Mouse (Mus musculus): ENCODE results near the gene Clpp. TPM values are rescaled to one million over a fixed set of nuclear protein-coding genes. Genes with fewer than 3 reads are reported as not detected.

Gene Clpp
- total RNA-seq, 1 experiment from 2014 or later = 73.8 TPM

DNA sequence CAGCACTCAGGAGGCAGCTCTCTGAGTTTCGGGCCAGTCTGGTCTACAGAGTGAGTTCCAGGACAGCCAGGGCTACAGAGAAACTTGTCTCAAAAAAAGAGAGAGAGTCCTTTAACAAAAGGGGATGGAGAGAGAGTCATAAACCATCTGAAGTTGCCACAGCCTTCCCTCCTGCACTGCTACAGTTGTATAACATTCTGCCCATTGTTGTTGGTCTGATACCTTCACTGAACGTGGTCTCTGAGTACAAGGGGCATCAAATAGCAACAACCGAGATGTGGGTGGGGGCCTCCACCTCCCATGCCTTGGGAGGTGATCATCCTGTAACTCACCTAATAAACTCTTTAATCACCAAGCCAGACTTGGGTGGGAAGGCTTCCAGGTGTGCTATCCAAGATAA is 4.4 kb upstream of the Clpp start:
- ATAC-seq (replicated peaks; ENCODE audit: low read depth, poor library complexity, severe bottlenecking) = no peak

DNA sequence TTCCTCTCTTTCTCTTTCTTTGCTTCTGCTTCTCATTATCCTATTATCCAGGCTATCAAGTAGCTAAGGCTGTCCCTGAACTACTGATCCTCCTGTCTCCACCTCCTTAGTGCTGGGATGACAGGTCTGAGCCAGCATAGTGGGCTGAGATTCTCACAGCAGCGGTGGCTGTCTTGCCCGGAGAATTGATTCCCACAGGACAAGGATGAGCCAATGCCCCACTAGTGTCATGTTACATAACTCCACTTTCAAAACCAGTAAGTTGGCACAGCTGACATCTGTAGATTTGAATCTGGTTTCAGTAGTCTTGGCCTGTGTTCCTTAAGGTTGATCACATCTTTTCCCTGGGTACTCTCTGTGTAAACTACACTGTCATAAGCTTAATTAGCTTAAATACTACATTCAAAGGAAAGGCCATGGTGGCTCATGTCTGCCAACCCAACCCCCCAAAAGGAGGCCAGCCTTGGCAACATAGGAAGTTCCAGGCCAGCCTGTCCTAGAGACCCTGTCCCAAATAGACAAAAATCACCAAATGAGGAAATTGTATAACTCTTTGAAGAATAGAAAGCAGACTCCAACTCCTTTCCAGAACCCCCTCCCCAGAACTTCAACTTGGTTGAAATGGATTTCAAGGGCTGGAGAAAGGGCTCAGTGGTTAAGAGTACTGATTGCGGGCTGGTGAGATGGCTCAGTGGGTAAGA is 3.9 kb upstream of the Clpp start:
- no peak for ATAC-seq (replicated peaks; ENCODE audit: low read depth, poor library complexity, severe bottlenecking)

DNA sequence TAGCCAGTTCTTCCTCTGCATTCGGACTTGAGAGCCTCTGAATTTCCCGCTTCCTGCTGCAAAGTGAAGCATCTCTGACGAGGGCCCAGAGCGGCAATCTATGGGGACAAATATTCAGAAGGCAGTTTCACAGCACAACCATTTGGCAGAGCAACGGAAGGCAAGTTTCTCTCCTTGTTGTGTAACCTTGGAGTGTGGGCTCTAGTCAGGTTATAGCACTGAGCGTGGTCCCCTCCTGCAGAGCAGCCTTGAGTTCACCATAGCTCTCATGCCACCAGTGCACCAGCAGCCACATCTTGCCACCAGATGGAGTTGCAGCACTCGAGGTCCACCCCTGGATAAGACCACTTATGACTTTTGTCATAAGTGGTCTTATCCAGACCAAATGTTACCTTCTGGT is 1.7 kb upstream of the Clpp start:
- ATAC-seq (replicated peaks; ENCODE audit: low read depth, poor library complexity, severe bottlenecking) = no peak

DNA sequence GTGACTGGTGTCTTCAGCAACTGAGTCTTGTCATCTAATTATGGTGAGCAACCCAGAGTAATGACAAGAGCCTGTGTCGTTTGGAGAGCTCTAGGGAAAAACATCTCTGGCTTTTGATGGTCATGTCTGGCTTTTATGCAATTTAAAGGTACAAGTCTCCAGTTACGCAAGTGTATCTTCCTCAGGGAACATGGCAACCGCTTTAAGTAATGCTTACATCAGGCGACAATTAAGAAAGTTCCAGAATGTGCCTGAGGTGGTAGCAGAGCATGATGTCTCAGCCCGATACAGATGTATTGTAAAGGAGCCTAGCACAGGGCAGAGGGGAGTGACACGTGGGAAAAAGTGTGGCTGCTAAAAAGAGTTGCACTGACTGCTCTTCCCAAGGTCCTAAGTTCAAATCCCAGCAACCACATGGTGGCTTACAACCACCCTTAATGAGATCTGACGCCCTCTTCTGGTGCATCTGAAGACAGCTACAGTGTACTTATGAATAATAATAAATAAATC is 1.1 kb upstream of the Clpp start:
- ATAC-seq (replicated peaks; ENCODE audit: low read depth, poor library complexity, severe bottlenecking) = no peak

DNA sequence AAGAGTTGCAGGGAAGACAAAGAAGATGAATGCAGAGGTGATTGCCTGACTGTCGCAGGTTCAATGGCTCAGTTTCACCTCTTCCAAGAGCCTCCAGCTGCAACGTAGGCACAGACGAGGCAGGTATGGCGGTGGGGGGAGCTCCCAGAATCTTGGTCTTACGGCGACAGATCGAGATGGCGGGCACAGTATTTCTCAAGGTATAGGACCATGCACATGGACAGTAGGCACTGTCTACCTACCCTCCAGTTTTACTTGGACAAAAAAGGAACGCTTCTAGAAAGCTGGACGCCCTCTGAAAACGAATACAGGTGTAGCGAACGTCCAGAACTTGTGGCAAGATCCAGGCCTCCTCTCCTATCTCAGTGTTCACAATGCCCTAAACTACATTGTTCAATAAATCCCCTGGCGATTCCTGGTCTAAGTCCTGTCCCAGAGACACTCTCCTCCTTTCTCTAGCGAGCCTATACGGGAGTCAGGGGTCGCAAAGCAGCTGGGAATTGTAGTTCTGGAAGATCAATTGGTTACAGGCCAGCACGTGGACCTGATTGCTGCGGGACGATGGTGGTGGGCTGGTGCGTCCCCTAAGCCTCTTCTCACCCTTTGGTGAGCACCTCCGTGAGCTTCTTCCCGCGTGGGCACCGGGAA is 514 bp upstream of the Clpp start:
- ATAC-seq (replicated peaks; ENCODE audit: low read depth, poor library complexity, severe bottlenecking) = peak; percentile 79

DNA sequence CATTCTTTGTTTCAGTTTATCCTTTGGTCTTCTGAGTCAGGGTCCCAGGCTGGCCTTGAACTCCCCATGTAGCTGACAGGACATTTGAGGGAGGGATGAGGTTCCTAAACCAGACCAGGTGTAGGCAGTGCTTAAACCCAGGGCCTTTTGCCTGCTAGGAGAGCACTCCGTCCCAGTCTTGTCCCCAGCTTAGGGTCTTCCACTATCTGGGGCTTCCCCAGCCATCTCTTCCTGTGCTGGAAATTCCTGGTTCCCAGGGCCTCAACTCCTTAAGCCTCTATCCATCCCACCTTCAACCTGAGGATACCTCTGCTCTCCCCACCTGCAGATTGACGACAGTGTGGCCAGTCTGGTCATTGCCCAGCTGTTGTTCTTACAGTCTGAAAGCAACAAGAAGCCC is 861 bp downstream of the Clpp start:
- ATAC-seq (replicated peaks; ENCODE audit: low read depth, poor library complexity, severe bottlenecking) = no peak

DNA sequence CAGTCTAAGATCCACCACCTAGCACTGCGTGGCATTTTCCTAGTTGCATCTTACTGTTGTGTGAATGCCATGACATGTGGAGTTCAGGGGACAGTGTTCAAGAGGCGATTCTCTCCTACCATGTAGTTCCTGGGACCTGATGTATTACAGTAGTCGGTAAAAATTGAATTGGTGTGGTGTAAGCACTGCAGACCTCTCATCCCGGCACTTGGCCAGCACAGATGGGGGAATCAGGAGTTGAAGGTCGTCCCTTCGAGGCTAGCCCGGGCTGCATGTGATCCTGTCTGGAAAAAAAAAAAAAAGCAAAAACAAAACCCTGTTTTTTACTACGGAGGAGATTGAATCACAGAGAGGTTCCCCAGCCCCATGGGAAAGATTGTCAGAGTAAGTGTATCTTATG is 4.9 kb downstream of the Clpp start:
- no peak for ATAC-seq (replicated peaks; ENCODE audit: low read depth, poor library complexity, severe bottlenecking)

DNA sequence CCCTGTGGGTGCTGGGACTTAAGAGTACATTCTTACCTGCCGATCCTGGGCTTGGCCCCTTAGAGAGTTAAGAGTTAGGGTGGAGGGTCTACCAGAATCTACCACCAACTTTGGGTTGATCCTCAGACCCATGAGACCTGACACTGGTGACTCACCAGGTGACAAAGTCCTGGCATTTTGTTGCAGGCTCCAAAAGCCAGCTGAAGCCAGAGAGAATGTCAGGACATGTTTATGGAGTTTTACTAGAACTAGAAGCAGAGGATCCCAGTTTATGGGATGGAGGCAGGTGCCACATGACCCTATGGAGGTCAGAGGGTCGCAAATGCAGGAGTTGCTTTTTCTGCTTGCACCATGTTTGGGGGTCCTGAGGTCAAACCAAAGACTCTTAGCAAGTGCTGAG is 6.4 kb downstream of the Clpp start:
- ATAC-seq (replicated peaks; ENCODE audit: low read depth, poor library complexity, severe bottlenecking) = no peak

DNA sequence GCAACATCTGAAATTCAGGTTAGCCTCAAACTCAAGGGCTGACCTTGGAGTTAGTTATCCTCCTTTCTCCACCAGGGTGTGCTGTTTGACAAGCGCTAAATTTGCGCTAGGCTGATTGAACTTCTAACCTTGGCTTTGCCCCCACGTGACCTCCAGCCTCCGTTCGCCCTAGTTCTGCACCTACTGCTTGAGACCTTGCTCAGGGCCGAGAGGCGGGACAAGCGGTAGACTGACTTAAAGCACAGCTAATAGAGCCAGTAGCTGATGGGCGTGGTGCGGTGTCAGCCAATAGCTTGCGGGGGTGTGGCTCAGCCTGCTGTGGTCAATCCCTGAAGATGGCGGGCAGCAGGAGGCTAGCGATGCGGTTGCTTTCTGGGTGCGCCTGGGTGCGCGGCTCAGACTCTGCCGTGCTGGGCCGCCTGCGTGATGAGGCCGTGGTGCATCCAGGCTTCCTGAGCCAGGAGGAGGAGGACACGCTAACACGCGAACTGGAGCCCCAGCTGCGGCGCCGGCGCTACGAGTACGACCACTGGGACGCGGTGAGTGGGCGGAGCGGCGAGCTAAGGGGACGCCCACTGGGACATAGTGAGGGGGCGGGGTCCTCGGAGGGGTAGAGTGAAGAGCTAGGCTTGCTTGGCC is 7.0 kb downstream of the Clpp start, which contains the start of gene Alkbh7:
TSS of gene Alkbh7 (plus strand) at position 311 of the 639 bp plus-strand sequence.
- ATAC-seq (replicated peaks; ENCODE audit: low read depth, poor library complexity, severe bottlenecking) = peak; percentile 98

DNA sequence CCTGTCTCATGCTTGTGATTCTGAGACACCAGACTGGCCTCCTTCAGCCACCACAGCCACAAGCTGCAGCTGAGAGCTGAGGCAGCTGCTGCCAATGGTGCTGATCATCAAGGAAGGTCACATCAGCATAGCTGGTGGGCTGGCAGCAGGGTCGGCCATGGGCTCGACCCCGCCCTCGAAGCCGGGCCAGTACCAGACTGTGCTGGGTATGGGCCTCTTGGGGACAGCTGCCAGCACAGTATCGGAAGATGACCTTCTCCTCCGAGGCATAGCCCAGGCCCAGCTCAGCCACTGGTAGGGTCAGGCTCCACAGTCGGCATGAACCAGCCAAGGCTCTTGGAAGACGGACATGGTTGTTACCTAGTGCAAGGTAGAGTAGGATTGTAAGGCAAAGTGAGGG is 9.3 kb downstream of the Clpp start:
- ATAC-seq (replicated peaks; ENCODE audit: low read depth, poor library complexity, severe bottlenecking) = no peak

DNA sequence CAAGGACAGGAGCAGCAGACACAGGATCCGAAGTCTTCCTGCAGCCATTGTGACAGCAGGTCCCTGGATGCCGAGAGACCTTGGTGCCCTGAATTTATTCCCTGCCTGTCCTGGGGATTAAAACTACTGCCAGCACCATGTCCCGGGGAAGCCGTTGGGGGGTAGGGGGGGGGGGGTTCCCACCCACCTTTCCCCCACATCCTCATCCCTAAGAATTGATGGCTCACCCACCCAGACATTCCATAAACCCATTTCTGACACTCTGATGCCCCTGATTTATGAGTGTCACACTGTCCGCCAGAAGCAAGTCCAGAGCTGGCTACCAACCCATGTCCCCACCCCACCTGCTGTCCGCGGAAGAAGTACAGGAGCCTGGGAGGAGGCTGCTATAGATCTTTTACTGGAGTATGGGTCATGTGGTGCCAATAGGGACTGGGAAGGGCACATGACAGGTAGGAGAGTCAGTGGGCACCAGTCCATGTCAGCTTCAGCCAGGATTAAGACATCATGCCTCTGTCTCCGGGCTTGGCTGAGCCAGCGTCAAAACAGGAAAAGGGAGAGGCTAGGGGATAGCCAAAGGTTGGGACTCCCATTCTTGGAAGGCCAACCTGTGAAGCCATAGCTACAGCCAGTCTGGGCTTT is 10.0 kb downstream of the Clpp start, which contains the start of gene Pspn:
TSS of gene Pspn (minus strand) at position 51 of the 642 bp plus-strand sequence.
- no peak for ATAC-seq (replicated peaks; ENCODE audit: low read depth, poor library complexity, severe bottlenecking)

DNA sequence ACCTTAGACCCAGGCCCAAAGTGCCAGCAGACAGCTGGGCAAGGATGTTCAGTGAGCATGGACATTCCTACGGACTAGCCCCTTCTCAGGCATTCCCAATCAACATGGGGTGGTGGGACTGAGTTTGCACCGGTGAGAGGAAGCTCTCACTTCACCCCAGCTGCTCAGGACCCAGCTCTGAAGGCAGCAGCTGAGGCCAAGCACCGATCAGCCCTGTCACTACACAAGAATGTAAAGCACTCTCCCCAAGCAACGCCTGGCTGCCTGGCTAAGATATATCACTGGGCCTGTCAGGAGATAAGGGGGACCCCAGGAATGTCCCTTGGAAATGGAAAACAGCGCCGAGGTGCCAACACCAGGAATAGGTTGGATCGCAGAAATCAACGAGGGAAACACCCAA is 11.1 kb downstream of the Clpp start:
- ATAC-seq (replicated peaks; ENCODE audit: low read depth, poor library complexity, severe bottlenecking) = no peak

DNA sequence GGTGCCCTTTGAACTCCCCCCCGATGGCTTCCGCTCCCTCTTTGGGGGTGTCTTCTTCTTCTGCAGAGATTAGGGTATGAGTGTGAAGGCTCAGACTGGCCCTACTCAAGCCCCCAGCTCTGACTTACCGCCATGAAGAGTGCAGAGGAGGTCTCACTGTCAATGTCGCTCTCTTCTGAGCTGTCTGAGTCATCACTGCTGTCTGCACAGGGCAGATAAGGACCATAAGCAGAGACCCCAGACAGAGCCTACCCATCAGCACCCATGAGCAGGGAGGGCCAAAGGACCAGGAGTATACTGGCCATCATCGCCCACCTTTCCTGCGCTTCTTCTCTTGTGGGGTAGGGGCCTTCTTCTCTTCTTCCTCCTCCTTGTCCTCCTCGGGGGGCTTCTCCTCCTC is 13.9 kb downstream of the Clpp start:
- ATAC-seq (replicated peaks; ENCODE audit: low read depth, poor library complexity, severe bottlenecking) = no peak

DNA sequence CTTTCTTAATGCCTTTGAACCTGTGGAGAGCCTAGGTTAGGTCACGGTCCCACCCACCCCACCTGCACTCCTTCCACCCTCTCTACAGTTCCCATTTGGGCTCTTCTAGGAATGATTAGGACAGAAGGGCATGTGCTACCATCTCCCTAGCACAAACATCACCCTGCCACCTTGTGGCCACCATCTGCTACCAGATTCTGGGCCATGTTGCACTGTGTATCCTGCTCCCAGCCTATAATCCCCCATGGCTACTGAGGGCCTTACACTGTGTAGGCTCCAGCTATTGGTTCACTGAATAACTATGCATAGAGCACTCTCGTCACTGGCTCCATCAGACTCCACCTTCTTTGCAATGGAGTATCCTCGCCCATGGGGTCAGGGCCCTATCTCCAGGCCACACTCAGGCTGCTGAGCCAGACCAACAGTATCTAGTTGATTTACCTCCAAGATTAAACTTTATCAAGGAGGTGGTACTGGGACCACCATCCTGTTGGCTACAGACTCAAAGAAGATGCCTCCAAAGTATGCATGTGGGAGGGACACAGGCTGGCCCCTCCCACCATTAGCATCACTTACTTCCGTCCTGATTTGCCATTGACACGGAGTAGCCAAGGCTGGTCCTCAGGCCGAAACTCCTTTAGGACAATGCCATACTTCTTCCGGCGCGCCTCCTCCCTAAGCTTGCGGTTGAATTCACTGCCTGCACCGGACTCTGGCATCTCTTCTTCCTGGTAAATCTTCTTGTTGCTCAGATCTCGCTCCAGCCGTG is 17.2 kb downstream of the Clpp start:
- no peak for ATAC-seq (replicated peaks; ENCODE audit: low read depth, poor library complexity, severe bottlenecking)

DNA sequence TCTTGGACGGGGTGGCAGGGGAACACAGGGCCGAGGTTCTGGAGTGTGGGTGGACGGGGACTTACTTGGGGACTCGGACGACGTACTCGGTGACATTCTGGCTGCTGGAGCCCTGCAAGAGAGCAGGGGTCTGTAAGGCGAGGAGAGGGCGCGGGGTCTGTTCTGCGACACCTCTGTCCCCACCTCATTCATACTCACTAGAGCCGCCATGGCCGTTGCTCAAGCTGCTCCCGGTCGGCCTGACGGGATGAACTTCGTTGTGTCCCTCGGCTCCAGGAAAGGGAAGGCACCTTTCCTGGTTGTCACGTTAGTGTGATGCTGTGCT is 20.8 kb downstream of the Clpp start:
- peak; percentile 42 for ATAC-seq (replicated peaks; ENCODE audit: low read depth, poor library complexity, severe bottlenecking)

DNA sequence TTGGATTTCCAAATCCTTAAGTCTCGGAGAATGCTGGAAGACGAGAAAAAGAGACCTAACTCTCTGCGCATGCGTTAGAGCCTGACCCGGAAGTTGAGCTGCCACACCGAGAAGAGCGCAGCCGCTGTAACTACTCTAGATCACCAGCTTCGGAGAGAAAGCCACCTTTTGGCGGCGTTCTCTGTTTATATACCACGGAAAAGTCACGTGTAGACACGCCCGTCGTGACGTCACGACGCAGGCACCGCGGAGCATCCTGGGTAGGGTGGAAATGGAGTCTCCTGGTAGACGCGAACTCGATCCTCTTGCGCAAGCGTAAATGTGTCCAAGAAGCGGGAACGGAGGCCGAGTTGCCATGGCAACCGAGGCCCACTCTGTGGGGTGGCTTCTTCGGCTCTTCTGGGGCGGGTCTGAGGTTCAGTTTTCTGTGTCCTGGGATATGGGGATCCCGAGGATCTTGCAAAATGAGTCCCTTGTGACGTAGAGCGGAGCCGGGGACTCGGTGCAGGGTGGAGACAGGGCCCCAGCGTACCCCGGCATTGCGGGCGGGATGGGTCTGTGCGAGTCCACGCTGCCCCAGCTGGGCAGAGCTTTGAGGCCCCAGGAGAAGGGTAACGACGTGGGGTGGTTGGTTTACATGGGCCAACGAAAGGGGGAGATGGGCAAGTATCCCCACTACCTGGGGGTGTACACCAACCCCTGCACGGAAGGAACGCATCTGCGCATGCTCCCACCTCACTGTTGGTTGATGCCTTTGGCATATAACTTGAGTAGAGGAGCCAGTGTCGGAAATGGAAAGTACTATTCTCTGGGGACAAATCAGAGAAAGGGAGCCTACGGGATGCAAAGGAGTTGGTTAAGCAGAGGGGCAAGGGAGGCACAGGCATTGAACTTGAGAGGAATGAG is 21.4 kb downstream of the Clpp start, which contains the start of the genes Gtf2f1 and Gm17949:
TSS of gene Gtf2f1 (minus strand) at position 53 of the 906 bp plus-strand sequence.
TSS of gene Gm17949 (plus strand) at position 234 of the 906 bp plus-strand sequence.
- peak; percentile 84 for ATAC-seq (replicated peaks; ENCODE audit: low read depth, poor library complexity, severe bottlenecking)

DNA sequence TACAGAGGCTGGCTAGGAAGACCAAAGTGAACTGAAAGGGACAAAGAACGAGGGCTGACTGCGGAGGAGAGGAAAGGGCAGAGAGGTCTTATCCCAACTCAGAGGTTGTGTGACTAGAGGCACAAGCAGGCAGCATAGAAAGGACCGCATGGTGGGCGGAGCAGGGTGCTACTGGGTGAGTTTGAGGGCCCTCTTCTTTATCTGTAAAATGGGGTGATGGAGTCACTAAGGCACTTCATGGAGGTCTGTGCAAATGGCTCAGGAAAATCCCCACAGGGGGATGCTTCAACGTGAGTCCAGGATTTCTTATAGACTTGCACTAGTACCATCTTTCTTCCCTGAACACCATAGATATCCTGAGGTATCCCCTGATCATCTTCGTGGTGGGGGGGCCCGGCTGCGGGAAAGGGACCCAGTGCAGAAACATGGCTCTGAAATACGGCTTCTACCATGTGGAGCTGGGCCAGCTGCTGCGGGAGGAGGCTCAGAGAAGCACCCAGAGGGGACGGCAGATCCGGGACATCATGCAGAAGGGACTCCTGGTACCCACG is 22.2 kb downstream of the Clpp start:
- ATAC-seq (replicated peaks; ENCODE audit: low read depth, poor library complexity, severe bottlenecking) = no peak

DNA sequence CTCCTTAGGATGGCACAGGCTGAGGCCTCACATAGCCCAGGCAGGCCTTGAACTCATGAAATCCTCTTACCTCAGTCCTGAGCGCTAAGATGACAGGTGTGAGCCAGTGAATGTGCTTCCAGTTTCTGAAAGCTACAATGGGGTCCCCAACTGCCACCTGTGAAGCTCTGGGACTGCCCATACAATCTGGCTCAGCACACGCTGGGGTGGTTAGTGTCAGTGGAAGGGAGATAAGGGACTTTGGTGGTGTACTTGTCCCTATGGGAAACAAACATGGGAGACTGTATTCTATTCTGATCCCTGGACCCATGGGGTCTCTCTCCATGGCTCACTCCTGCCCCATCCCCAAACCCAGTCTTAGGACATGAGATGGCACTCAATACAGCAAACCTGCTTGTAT is 29.6 kb downstream of the Clpp start:
- peak; percentile 48; the same call in 1 of the 2 replicates for ATAC-seq (replicated peaks; ENCODE audit: low read depth, poor library complexity, severe bottlenecking)

DNA sequence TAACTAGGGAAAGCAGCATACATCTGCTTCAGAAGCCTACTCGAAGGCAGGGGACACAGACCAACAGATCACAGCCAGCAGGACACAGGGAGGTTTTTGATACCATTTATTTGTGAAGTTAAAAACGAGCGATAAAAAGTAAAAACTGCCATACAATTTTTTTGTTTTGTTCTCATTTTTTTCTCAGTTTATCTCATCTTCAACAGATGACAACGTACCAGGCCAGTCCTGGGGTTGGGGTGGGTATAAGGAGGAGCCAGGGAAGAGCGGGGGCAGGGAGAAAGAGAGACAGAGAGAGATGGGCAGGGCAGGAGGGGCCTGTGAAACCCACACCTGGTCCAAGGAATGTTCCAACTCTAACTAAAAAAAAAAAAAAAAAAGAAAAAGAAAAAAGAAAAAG is 30.9 kb downstream of the Clpp start:
- no peak for ATAC-seq (replicated peaks; ENCODE audit: low read depth, poor library complexity, severe bottlenecking)
